Mouse (Mus musculus) cortical plate, adult 2 months (tissue): ENCODE measurements around the gene Zbtb45. TPM values are rescaled to one million over a fixed set of nuclear protein-coding genes. Genes with fewer than 3 reads are reported as not detected.

Source experiments
- H3K27ac ChIP-seq: fragments of 200-500 bp; 2 replicates; pipeline ENCODE4 v1.5.1; 2012; ENCODE audit warnings: low read length, control low read depth, inconsistent platforms; ENCODE audit not compliant: insufficient read depth
- H3K4me1 ChIP-seq: fragments of 200-500 bp; 2 replicates; pipeline ENCODE4 v1.6.1; 2011; ENCODE audit warnings: low read length; ENCODE audit not compliant: control insufficient read depth, insufficient read depth
- H3K4me3 ChIP-seq: fragments of 200-500 bp; 2 replicates; pipeline ENCODE4 v1.5.1; 2011; ENCODE audit warnings: mild to moderate bottlenecking, low read length, control low read depth; ENCODE audit not compliant: insufficient read depth
- CTCF ChIP-seq: fragments of 200-500 bp; IDR thresholded peaks from 2 replicates; pipeline ENCODE4 v1.5.1; 2011; ENCODE audit warnings: mild to moderate bottlenecking, control low read depth, low read length; ENCODE audit not compliant: insufficient read depth; ENCODE audit errors: extremely low read depth
- POLR2A ChIP-seq: fragments of 200-500 bp; IDR thresholded peaks from 2 replicates; pipeline ENCODE4 v1.6.1; 2011; ENCODE audit warnings: mild to moderate bottlenecking, low read length, control low read depth; ENCODE audit not compliant: insufficient read depth; ENCODE audit errors: extremely low read depth
- polyA plus RNA-seq: library from polyadenylated mRNA; depleted of rRNA; stranded (reverse); fragments of >200 nt; gene quantifications from 2 replicates; pipeline ENCODE4 v1.2.3, GENCODE M21; 2012

The Zbtb45 gene
- polyA plus RNA-seq, 1 experiment = 32.2 TPM

DNA sequence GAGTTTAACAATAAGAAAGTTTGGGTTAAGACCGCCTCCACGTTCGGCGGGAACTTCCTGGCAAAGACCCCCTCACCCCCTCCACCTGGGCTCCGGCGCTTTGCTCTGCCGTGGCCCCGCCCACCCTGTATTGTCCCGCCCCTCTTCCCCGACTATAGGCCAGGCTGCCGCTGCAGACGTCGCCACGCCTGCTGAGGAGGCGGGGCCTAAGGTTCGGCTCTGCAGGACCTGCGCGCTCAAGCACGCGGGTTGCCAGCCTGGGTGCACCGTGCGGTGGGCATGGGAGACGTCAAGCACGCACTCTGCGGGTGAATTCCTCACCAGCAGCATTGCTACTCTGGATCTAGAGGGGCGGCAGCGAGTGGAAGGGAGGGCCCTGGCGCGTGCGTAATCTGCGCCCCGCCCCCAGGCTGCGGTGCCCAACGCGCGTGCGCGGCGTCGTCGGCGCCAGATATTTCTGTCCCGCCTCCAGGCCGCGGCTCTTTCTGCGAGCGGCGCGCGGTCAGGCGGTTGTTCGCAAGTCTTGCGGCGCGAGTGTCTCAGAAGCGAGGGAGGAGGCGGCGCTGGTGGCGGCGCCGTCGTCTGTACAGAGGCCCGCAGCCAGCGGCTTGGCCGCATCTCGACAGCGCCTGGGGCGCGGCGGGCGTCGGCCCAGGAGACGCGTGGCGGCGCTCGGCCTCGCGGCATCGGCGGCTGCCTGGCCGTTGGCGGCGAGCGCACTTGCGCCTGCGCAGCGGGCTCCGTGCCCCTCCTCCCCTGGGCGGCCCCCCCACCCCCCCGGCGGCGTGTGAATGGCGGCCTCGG lies 14.3 kb upstream of the Zbtb45 start:
- Histone ChIP-seq H3K27ac (peak overlapping the region; percentile 94), H3K4me1 (peaks cover 9% of the 10 kb centered on the region; the same call in 1 of the 2 replicates), H3K4me3 (peak overlapping the region; percentile 59)
- TF ChIP-seq CTCF = no peak
- peak; percentile 69 for TF ChIP-seq POLR2A

DNA sequence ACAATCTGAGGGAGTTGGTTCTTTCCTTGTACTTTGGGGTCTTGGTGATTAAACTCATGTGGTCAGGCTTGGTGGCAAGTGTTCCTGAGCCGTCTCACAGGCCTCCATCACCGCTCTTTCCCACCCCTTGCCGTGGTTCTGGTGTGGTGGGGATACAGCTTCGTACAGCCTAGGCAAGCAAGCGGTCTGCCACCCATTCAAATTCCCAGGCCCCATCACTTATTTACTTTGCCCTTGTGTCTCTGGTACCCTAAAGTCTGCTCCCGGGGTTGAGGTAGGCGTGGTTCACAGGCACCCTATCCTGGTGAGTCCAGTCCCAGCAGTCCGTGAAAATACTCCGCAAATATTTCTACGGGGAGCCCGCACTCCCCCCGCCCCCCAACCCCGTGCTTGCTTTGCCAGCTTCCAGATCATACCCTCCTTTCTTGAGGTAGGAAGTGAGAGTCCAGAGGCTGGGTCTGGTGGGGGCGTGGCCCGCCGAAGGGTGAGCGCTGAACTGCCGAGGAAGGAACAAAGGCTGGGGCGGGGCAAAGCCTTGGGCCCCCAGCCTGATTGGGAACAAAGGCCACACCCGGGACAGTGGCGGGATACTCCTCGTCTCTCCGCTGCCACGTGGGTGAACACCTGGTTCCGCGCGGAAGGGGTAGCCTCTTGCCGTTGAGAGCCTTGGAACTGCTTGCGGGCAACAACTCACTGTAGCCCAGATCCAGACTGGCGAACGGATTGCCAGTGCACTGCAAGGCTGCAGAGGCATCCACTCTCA lies 13.1 kb upstream of the Zbtb45 start:
- Histone ChIP-seq H3K27ac (no peak overlapping the region), H3K4me1 (peaks cover 9% of the 10 kb centered on the region; the same call in 1 of the 2 replicates), H3K4me3 (peak overlapping the region; percentile 59)
- TF ChIP-seq POLR2A (no peak), CTCF (no peak)

DNA sequence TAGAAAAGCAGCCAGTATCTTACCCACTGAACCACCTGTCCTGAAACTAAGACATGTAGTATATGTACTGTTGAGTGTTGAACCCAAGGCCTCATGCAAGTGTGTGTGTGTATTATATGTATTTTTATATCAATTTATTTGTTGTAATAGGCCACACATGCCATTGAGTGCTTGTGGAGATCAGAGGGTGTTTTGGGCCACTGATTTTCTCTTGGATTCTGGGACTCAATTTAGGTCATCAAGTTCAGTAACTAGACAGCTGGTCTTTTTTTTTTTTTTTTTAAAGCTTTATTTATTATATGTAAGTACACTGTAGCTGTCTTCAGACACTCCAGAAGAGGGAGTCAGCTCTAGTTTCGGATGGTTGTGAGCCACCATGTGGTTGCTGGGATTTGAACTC lies 5.4 kb upstream of the Zbtb45 start:
- Histone ChIP-seq H3K27ac (no peak overlapping the region), H3K4me3 (no peak overlapping the region), H3K4me1 (no peaks in the 10 kb centered on the region)
- no peak for TF ChIP-seq CTCF
- no peak for TF ChIP-seq POLR2A

DNA sequence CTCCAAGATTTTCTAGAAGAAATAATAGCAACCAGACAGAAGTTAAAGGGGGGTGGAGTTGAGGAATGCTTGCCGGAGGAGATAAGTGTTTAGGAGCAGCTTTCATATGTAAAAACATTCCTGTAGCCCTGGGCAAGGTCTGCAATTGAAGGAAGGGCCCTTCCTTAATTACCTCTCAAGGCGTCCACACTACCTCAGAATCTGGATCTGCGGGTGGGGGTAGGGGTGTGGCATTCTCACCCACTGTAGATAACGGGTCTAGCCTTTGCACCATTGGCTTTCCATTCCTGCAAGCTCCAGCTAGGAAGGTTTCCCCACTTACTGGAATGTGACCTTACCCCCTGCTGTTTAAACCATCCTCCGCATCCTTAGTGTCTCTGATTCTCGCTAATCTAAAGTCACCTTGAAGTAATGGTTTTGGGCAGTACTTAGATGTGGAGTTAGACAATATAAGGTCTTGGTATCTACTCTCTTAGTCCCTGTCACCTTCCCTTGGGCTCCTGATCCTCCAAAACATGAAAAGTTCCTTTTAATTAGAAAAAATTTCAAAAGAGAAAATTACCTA lies 4.5 kb upstream of the Zbtb45 start:
- TF ChIP-seq POLR2A (no peak), CTCF (no peak)
- H3K27ac ChIP-seq = no peak overlapping the region
- no peak overlapping the region for H3K4me3 ChIP-seq
- no peaks in the 10 kb centered on the region for H3K4me1 ChIP-seq

DNA sequence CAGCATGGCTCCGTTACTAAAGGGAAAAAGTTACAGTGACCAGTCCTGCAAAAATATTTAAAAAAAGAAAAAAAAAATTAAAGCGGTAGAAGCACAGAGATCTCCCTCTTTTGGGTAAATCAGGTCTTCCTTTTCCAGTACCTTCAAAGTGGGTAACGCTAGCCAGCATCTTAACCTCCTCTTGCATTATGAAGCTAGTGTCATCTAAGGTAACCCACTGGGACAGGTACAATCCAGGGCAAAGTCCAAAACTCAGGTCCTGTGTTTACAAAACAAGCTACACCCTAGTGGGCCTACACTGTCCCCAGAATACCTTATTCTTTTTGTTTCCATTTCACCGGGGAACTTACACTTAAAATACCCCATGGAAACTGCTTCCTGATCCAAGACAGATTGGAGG lies 3.8 kb upstream of the Zbtb45 start:
- H3K27ac ChIP-seq = no peak overlapping the region
- no peak for TF ChIP-seq CTCF
- no peak for TF ChIP-seq POLR2A
- no peak overlapping the region for H3K4me3 ChIP-seq
- no peaks in the 10 kb centered on the region for H3K4me1 ChIP-seq

DNA sequence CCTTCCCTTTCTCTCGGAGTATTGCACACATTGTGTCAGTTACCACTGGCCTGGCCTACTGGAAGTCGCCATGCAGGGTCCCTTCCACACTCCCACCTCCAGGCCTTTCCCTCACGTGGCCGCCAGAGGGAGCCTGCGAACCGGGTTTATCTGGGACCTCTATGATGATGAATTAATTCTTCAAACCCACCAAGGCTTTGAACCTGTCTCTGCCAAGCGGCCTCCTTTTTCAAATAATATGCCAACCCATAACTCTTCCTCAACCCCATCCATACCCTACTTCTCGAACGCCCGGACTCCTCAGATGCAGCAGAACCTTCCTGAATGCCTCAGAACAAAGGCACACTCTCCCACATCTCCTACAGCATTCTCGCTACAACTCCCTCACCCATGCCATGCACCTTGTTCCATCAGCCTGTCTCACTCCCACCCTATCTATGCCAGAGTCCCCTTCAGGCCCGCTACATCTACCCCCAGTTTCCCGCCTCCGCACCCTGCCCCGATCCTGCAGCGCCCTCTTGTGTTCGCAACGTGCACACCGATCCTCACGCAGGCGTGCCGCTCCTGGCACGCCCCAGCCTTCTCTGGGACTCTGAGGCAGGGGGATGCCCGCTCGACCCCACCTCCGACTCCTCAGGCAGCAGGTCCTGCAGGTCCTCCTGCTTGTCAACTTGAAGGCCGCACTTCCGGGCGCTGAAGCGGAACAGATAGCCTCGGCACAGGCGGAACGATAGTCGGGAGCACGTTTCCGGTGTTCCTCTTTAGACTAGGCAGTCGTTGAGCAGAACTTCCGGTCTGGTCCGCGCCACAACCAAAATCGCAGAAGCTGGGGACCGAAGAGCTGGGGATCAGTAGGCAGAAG lies 460 bp downstream of the Zbtb45 start:
- H3K4me1 ChIP-seq = no peaks in the 10 kb centered on the region
- peak overlapping the region; percentile 81 for H3K4me3 ChIP-seq
- TF ChIP-seq CTCF (peak; percentile 59), POLR2A (peak; percentile 79)
- H3K27ac ChIP-seq = peak overlapping the region; percentile 93

DNA sequence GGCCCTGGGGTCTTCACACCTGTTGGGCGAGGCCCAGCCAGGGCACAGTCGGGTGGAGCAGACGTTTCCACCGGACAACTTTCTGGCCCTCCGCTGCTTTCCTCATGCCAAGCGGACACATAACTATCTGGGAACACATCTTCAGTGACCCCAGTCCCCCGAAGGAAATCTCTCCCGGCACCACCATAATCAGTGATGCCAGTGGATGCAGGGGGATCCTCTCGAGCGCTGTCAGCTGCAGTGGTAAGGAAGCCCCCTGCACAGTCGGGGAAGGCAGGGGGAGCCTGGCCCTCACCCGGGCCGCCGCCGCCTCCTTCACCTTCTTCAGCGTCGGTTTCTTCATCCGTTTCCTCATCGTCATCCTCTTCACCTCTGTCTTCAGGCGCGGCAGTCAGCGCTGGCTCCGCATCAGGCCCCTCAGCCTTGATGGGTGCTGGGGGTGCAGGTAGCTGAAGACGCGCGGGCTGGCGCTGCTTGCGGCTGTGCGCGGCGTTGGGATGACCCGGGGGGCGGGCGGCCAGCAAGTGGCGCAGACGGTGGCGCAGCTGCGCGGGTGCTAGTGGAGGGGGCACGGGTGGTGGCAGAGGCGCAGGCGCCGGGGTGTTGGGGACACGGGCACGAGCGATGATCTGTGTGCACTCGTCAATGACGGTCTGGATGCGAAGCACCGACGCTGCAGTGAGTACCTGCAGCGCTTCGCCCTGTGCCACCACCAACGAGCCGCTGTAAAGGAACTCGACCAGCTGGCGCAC lies 2.3 kb downstream of the Zbtb45 start:
- no peak overlapping the region for H3K4me3 ChIP-seq
- H3K4me1 ChIP-seq = no peaks in the 10 kb centered on the region
- TF ChIP-seq CTCF = no peak
- TF ChIP-seq POLR2A = no peak

DNA sequence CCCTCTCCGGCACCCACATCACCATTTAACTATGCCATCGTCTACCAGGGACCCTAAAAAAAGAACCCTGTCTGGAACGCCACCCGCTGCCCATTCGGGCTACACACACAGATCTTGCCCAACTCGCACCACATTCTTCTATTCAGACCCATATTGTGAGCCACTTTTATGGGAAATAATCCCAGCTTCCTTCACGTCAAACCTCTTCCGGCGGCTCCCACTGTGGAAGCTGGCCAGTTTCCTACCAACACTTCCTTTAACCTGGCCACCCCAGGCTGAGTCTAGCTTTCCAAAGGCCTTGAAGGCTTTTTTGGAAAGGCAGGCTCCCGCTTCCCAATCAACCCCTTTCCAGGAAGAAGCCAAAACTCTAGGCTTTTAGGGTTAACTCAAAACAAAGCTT lies 3.3 kb downstream of the Zbtb45 start:
- no peak overlapping the region for H3K4me3 ChIP-seq
- TF ChIP-seq POLR2A (no peak), CTCF (no peak)
- H3K4me1 ChIP-seq = no peaks in the 10 kb centered on the region
- no peak overlapping the region for H3K27ac ChIP-seq

More for the DNA sequence above, 2.3 kb downstream of the Zbtb45 start:
- H3K27ac ChIP-seq = no peak overlapping the region
